Mouse (Mus musculus) midbrain, embryonic 11.5 days (tissue): Measurements from ENCODE around the gene Mybbp1a. TPM values are rescaled to one million over a fixed set of nuclear protein-coding genes. Genes with fewer than 3 reads are reported as not detected.
"Not testable (repeated sequence)": the region's sequence is repeated elsewhere in the genome, so short reads cannot be mapped to it uniquely, and the experiment has no call there.

Source experiments
- ATAC-seq: fragments of 200-750 bp; cut with Nextera tagmentation; 2 replicates; pipeline ENCODE4 v1.8.0; 2017; ENCODE audit warnings: moderate TSS enrichment, moderate library complexity; ENCODE audit not compliant: low FRiP score
- DNase-seq: peaks from one replicate; pipeline ENCODE4 v3.0.0; 2015; ENCODE audit warnings: low spot score; ENCODE audit errors: missing footprints
- H3K27ac ChIP-seq: fragments of 300-500 bp; sonication (generic); 2 replicates; pipeline ENCODE4 v1.5.1; 2014; ENCODE audit warnings: low read depth, low read length
- H3K27me3 ChIP-seq: fragments of 300-500 bp; sonication (generic); 2 replicates; pipeline ENCODE4 v1.6.1; 2014; ENCODE audit warnings: mild to moderate bottlenecking, low read length, moderate library complexity, mixed read lengths; ENCODE audit not compliant: control insufficient read depth, insufficient read depth
- H3K36me3 ChIP-seq: fragments of 300-500 bp; sonication (generic); 2 replicates; pipeline ENCODE4 v1.6.1; 2014; ENCODE audit warnings: mild to moderate bottlenecking, low read length, moderate library complexity, mixed read lengths; ENCODE audit not compliant: control insufficient read depth, insufficient read depth
- H3K4me1 ChIP-seq: fragments of 300-500 bp; sonication (generic); 2 replicates; pipeline ENCODE4 v1.6.1; 2014; ENCODE audit warnings: low read length; ENCODE audit not compliant: control insufficient read depth, insufficient read depth
- H3K4me2 ChIP-seq: fragments of 300-500 bp; sonication (generic); 2 replicates; pipeline ENCODE4 v1.6.1; 2014; ENCODE audit warnings: mild to moderate bottlenecking, moderate library complexity
- H3K4me3 ChIP-seq: fragments of 300-500 bp; sonication (generic); 2 replicates; pipeline ENCODE4 v1.5.1; 2014; ENCODE audit warnings: low read depth, low read length
- H3K9ac ChIP-seq: fragments of 300-500 bp; sonication (generic); 2 replicates; pipeline ENCODE4 v1.6.1; 2014; ENCODE audit warnings: low read length
- H3K9me3 ChIP-seq: fragments of 300-500 bp; sonication (generic); 2 replicates; pipeline ENCODE4 v1.6.1; 2016; ENCODE audit warnings: low read length; ENCODE audit not compliant: control insufficient read depth
- WGBS: fragments of 180-500 bp; shearing (Covaris S2); extraction: QIAGEN DNeasy Blood & Tissue Kit; methylation state at CpG from one replicate; pipeline ENCODE4 v1.1.7; 2014; 5-methylcytosine and 5-hydroxymethylcytosine counted together
- polyA plus RNA-seq: library from polyadenylated mRNA; unstranded; fragments of >200 nt; fragmentation: Nextera tagmentation; extraction: Ambion mirVana; gene quantifications from 2 replicates; pipeline ENCODE4 v1.2.1, GENCODE M21; 2014

Mybbp1a gene
- polyA plus RNA-seq, 1 experiment from 2014 or later: 144 TPM

DNA sequence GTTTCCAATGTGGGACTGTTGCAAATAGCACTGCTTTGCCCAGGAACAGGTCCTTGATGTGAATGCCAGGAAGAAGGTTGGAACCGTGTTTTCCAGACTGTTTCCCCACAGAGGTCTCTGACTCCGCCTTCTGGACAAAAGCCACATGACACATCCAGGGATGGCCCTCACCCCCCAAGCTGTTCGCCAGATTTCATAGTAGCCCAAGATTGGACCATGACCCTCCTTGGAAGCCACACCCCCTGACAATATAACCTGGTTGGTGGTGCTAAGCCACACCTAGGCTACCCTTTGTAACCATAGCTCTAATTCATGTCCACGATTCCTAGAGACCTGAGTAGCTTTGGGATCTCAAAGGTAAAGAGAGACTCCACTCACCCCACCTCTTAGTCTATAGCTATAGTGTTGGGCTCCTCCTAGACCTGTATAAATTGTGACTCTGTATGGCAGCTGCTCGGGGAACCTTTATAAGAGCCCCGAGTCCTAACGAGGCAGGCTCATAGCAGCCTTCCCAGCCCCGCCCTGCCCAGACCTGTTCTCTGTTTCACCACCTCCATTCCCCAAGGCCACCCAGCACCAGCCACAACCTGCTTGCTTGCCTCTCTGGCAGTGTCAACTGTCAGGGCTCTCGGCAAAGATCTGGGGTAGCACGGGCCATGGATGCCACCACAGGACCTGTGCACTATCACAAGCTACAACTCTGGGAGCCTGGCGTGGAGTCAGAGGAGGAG lies 6.0 kb upstream of the Mybbp1a start, which contains the start of gene Ggt6:
Ggt6 (plus strand) TSS at position 564 of the 731 bp plus-strand sequence.
- Histone ChIP-seq H3K36me3 (no peaks in the 10 kb centered on the region), H3K9me3 (no peaks in the 10 kb centered on the region), H3K27me3 (no peaks in the 10 kb centered on the region), H3K27ac (no peak within 1 kb of the TSS), H3K4me3 (no peak within 1 kb of the TSS), H3K9ac (no peak within 1 kb of the TSS), H3K4me2 (no peak within 1 kb of the TSS), H3K4me1 (no peaks in the 10 kb centered on the region)
- ATAC-seq (no peak), DNase-seq (no peak)
- WGBS: 78% methylated on average over 11 of the region's 11 CpGs

DNA sequence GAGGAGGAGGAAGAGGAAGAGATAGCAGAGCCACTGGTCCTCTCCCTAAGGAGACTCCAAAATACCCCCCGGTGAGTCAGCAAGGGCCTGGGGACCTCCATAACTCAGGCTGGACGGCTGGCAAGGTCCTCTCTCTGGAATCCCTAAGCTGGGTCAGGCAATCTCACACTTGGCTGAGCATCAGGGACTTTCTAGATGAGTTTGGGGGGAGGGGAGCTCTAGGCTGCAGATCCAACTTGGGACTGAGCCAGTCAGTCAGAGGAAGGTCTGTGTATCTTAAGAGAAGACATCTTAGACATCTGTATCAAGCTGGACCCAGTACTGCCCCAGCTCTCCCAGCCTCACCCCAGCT lies 5.5 kb upstream of the Mybbp1a start:
- Histone ChIP-seq H3K27ac (no peak overlapping the region), H3K4me3 (no peak overlapping the region), H3K4me2 (no peak overlapping the region), H3K9ac (no peak overlapping the region), H3K36me3 (no peaks in the 10 kb centered on the region), H3K4me1 (no peaks in the 10 kb centered on the region), H3K9me3 (no peaks in the 10 kb centered on the region), H3K27me3 (no peaks in the 10 kb centered on the region)
- WGBS: 51% methylated on average over 2 of the region's 2 CpGs
- DNase-seq: no peak
- no peak for ATAC-seq

DNA sequence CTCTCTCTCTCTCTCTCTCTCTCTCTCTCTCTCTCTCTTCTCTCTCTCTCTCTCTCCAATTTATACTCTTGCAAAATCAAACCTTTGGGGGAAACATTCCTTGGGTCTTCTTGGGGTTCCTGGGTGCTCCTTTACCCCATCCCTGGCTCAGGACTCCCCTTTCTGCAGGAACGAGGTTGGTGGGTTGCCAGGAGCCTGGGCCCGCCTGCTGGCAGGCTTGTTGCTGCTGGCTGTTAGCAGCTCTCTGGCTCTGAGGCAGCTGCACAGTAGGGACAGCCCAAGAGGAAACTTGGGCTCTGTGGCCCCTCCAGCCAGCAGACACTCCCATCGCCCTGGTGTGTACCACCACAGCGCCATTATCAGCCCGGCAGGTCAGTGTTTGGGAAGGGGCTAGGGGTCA lies 4.9 kb upstream of the Mybbp1a start:
- Histone ChIP-seq H3K4me2 (no peak overlapping the region), H3K4me3 (no peak overlapping the region), H3K4me1 (no peaks in the 10 kb centered on the region), H3K36me3 (no peaks in the 10 kb centered on the region), H3K9ac (no peak overlapping the region), H3K27ac (no peak overlapping the region), H3K9me3 (no peaks in the 10 kb centered on the region), H3K27me3 (no peaks in the 10 kb centered on the region)
- ATAC-seq (no peak), DNase-seq (no peak)
- 72% methylated on average over 5 of the region's 5 CpGs for WGBS

DNA sequence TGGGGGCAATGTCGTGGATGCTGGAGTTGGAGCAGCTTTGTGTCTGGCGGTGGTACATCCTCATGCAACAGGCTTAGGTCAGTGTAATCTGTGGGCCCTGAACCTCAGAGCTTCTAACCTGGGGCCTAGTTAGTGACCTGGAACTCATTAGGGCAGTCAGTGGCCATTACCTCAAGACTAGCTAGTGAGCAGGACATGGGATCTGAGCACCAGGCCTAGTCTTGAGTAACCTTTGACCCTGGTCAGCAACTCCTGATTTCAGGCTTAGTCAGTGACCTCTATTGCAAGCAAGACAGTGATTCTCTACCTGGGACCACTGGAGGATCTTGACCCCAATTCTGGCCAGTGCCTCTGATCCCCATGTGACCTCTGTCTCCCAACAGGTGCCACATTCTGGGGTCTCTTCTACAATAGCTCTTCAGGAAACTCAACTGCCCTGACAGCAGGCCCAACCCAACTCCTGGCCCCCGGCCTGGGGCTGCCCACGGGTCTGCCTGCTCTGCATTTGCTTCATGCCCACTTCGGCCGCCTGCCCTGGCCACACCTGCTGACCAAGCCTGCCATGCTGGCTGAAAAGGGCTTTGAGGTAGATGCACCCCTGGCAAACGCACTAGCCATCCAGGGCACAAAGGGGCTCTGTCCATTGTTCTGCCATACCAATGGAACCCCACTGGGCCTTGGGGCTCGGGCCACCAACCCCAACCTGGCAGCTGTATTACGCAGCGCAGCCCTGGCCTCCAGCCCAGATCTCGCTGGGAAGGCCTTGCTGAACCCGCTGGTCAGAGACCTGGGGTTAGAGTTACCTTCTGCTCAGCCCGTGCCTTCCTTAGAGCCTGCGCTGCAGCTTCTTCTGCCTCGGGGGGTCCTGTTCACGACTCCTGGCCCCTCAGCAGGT lies 4.2 kb upstream of the Mybbp1a start:
- Histone ChIP-seq H3K27ac (no peak overlapping the region), H3K9ac (no peak overlapping the region), H3K27me3 (no peaks in the 10 kb centered on the region), H3K4me2 (no peak overlapping the region), H3K4me1 (peaks cover 3% of the 10 kb centered on the region), H3K9me3 (no peaks in the 10 kb centered on the region), H3K4me3 (no peak overlapping the region), H3K36me3 (no peaks in the 10 kb centered on the region)
- ATAC-seq (no peak), DNase-seq (no peak)
- WGBS: 85% methylated on average over 16 of the region's 16 CpGs

DNA sequence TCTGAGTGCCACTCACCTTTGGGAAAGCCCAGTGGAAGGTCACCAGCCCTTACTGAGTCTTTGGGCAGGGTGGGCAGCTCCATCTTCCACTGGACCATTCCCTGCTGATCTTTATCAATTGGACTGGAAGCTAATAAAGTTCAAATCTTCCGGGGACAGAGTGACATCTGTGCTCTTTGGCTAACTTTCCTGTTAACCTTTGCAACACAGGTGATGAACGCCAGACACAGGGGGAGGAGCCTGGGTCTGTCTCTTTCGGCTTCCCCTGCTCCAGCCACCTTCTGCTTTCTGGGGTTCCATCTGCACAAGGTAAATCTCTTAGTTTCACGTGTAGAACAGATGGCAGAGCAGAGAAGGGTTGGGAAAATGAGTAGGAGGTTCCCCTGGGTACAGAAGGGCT lies 2.7 kb upstream of the Mybbp1a start:
- no peak for ATAC-seq

DNA sequence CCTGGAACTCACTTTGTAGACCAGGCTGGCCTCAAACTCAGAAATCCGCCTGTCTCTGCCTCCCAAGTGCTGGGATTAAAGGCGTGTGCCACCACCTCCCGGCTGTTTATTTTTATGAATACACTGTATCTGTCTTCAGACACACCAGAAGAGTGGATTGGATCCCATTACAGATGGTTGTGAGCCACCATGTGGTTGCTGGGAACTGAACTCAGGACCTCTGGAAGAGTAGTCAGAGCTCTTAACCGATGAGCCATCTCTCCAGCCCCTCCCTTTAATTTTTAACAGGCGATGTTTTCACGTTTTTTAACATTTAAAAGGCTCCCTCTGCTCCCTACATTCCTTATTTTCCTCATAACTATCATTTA lies 574 bp upstream of the Mybbp1a start:
- DNase-seq, H3K27me3 ChIP-seq, H3K9me3 ChIP-seq, H3K4me1 ChIP-seq: not testable (repeated sequence)
- Histone ChIP-seq H3K4me3 (peak overlapping the region; percentile 88), H3K27ac (peak overlapping the region; percentile 56), H3K9ac (peak overlapping the region; percentile 62), H3K36me3 (peaks cover 18% of the 10 kb centered on the region), H3K4me2 (peak overlapping the region; percentile 91)
- 46% methylated on average over 6 of the region's 6 CpGs for WGBS
- ATAC-seq: peak; percentile 17; the same call in 1 of the 2 replicates

More for the DNA sequence above, 2.7 kb upstream of the Mybbp1a start:
- Histone ChIP-seq H3K4me1 (peaks cover 8% of the 10 kb centered on the region), H3K9ac (no peak overlapping the region), H3K27ac (no peak overlapping the region), H3K27me3 (no peaks in the 10 kb centered on the region), H3K4me3 (no peak overlapping the region), H3K4me2 (no peak overlapping the region), H3K9me3 (no peaks in the 10 kb centered on the region), H3K36me3 (peaks cover 1% of the 10 kb centered on the region; the same call in 1 of the 2 replicates)
- DNase-seq: no peak
- WGBS: 74% methylated on average over 4 of the region's 4 CpGs

DNA sequence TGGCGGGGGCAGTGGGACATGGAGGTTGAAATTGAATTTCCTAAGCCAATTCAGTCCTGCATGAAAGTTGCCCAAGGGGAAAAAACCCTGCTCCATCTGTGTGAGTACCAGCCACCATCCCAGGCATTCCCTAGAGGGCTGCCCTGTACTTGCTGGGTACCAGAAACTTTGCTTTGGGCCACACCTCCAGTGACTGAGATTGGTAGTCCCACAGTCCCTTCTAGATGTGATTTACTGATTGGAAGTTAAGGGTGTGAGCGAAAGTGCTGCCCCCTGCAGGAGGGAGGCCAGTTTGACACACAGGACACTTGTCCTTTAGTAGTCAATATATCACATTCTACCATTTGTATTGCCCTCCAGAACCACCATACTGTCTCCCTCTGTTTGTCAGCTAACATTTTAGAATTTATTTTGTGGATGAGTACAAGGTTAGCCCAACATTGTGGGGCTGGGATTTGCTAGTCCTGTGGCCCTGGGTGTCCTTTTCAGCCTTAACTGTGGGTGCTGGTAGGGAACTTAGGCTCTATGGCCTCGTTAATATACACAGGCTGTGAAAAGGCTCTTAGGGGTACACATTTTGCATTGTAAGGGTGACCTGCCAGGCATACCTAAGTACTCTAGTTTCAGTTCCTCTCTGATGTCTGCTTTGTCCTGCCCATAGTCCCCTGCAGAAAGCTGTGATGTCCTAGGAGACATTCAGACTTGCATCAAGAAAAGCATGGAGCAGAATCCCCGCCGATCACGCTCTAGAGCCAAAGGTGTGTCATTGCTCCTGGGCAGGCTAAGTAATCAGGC lies 5.4 kb downstream of the Mybbp1a start:
- Histone ChIP-seq H3K27ac (no peak overlapping the region), H3K9me3 (no peaks in the 10 kb centered on the region), H3K36me3 (peaks cover 62% of the 10 kb centered on the region), H3K9ac (no peak overlapping the region), H3K4me1 (peaks cover 8% of the 10 kb centered on the region), H3K4me3 (no peak overlapping the region), H3K4me2 (no peak overlapping the region), H3K27me3 (no peaks in the 10 kb centered on the region)
- DNase-seq (peak; percentile 92), ATAC-seq (no peak)
- WGBS: 90% methylated on average over 6 of the region's 6 CpGs

DNA sequence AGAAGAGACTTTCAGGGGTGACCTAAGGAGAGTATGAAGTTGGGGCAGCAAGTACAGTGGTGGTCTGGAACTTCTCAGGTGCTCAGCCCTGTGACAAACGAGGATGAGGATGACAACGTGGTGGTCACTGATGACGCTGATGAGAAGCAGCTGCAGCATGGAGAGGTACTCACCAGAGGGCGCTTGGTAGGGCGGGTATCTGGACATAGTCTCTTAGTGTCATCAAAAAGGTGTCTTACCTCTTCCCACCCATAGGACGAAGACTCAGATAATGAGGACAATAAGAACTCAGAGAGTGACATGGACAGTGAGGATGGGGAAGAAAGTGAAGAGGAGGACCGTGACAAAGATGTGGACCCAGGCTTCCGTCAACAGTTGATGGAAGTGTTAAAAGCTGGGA lies 6.3 kb downstream of the Mybbp1a start:
- Histone ChIP-seq H3K9ac (no peak overlapping the region), H3K36me3 (peaks cover 63% of the 10 kb centered on the region), H3K9me3 (no peaks in the 10 kb centered on the region), H3K27ac (no peak overlapping the region), H3K4me3 (no peak overlapping the region), H3K27me3 (no peaks in the 10 kb centered on the region), H3K4me2 (no peak overlapping the region), H3K4me1 (0 out of 2 replicates have a peak, but pooled peaks cover under 1% of the 10 kb centered on the region)
- ATAC-seq: no peak
- WGBS: 85% methylated on average over 8 of the region's 8 CpGs
- peak; percentile 56 for DNase-seq
